Mouse (Mus musculus) brain, embryonic 14.5 days (tissue): Measurements from ENCODE around the gene Pkd2.

ENCODE experiments used
- CTCF ChIP-seq: fragments of 200-500 bp; IDR thresholded peaks from 2 replicates; pipeline ENCODE4 v1.5.1; 2012; ENCODE audit warnings: inconsistent platforms, mild to moderate bottlenecking, moderate library complexity, borderline replicate concordance; ENCODE audit not compliant: insufficient read depth, insufficient read length; ENCODE audit errors: extremely low read depth
- POLR2A ChIP-seq: fragments of 200-500 bp; IDR thresholded peaks from 2 replicates; pipeline ENCODE4 v1.6.1; 2012; ENCODE audit warnings: mild to moderate bottlenecking, inconsistent platforms, borderline replicate concordance; ENCODE audit not compliant: poor library complexity, insufficient read depth, insufficient read length, severe bottlenecking; ENCODE audit errors: extremely low read depth

GRCm38 (mm10) chr5:104459706-104460455, 631 bp downstream of the Pkd2 start:
- TF ChIP-seq CTCF (no peak), POLR2A (no peak)
